Mouse (Mus musculus) hindbrain, embryonic 10.5 days (tissue): ENCODE measurements around the gene Abca4. TPM values are rescaled to one million over a fixed set of nuclear protein-coding genes. Genes with fewer than 3 reads are reported as not detected.
"Not testable (repeated sequence)": the region's sequence is repeated elsewhere in the genome, so short reads cannot be mapped to it uniquely, and the experiment has no call there.

Experiments
- DNase-seq: peaks from one replicate; pipeline ENCODE4 v3.0.0-alpha.2; 2017; ENCODE audit warnings: low spot score
- H3K27ac ChIP-seq: fragments of 300-500 bp; sonication (generic); 2 replicates; pipeline ENCODE4 v1.5.1; 2016; ENCODE audit warnings: mild to moderate bottlenecking, moderate library complexity
- H3K27me3 ChIP-seq: fragments of 300-500 bp; sonication (generic); 2 replicates; pipeline ENCODE4 v1.6.1; 2016; ENCODE audit warnings: mild to moderate bottlenecking; ENCODE audit not compliant: poor library complexity, insufficient read depth, severe bottlenecking
- H3K36me3 ChIP-seq: fragments of 300-500 bp; sonication (generic); 2 replicates; pipeline ENCODE4 v1.6.1; 2016; ENCODE audit warnings: mild to moderate bottlenecking, moderate library complexity
- H3K4me1 ChIP-seq: fragments of 300-500 bp; sonication (generic); replicated peaks from 2 replicates; pipeline ENCODE4 v1.6.1; 2016; ENCODE audit warnings: mild to moderate bottlenecking
- H3K4me3 ChIP-seq: fragments of 300-500 bp; sonication (generic); 2 replicates; pipeline ENCODE4 v1.5.1; 2016; ENCODE audit warnings: mild to moderate bottlenecking, moderate library complexity
- H3K9me3 ChIP-seq: fragments of 300-500 bp; sonication (generic); 2 replicates; pipeline ENCODE4 v1.6.1; 2016; ENCODE audit warnings: mild to moderate bottlenecking, moderate library complexity
- WGBS: fragments of 180-500 bp; shearing (Covaris S2); methylation state at CpG from one replicate; pipeline ENCODE4 v1.1.7; 2016; 5-methylcytosine and 5-hydroxymethylcytosine counted together
- polyA plus RNA-seq: library from polyadenylated mRNA; unstranded; fragments of >200 nt; fragmentation: Nextera tagmentation; extraction: Ambion mirVana; gene quantifications from 2 replicates; pipeline ENCODE4 v1.2.1, GENCODE M21; 2016

The Abca4 gene
- polyA plus RNA-seq, 1 experiment from 2014 or later, result 2.3 TPM

DNA sequence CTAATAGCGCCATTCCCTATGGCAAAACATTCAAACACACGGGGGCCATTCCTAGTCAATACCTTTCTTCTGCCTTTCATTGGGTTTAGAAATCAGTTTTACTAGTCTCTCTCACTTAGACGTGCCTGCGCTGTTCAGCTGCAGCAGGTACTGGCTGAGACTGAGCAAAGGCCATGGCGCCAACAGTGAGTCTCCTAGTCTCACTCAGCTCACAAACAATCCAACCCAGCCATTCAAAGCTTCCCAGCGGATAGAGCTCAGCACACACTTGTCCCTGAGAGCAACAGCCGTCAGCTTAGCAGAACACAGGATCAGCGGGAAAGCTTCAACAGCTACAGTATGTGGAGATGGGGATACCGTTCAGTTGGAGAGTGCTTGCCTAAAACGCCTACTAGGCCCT is 27.5 kb downstream of the Abca4 start:
- peaks cover 10% of the 10 kb centered on the region for H3K27me3 ChIP-seq
- no peak overlapping the region for H3K4me3 ChIP-seq
- WGBS, result 70% methylated on average over 10 of the region's 10 CpGs
- DNase-seq, result no peak
- H3K9me3 ChIP-seq, result no peaks in the 10 kb centered on the region
- no peaks in the 10 kb centered on the region for H3K36me3 ChIP-seq
- peaks cover 24% of the 10 kb centered on the region for H3K4me1 ChIP-seq
- H3K27ac ChIP-seq, result no peak overlapping the region

DNA sequence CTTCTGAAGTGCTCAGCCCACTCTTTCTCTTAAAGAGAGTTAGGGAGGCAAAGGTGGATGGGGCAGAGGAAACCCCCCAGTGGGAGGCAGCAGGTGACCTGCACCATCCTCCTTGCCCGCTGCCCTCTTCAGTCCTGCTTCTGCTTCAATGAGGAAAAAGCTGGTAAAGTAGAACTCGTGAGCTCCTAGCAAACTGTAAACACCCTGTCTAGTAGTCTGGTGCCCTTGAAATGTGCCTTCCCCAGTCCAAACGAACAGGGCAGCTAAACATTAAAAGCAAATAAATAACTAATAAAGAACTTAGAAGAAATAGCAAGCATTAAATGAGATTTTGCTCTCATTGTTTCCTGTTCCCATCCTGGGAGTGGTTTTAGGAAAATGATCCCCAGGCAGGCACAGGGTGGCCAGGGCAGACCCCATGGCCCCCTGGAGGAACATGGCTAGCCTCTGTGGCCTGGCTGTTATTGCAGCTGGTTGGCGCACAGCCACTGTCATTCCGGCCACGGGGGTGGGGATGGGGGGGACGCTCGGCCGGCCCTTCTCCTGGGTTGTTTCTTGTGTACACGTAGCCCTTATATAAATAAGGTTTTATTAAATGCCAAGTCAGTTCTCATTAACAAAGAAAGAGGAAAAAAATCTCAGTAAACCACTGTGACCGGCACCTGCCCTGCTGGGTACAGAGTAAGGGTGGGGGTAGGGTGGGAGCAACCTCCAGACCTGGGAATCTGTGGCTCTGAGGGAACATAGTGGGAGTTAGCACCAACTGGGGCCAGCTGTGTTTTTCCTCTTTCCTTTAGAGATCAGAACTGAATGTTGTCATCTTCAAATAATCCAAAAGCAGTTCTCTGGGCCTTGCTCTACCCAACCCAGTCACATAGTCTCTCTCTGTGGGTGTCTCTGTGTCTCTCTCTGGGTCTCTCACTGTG is 28.7 kb downstream of the Abca4 start:
- 60% methylated on average over 11 of the region's 11 CpGs for WGBS
- Histone ChIP-seq H3K4me3 (no peak overlapping the region), H3K9me3 (no peaks in the 10 kb centered on the region), H3K36me3 (no peaks in the 10 kb centered on the region), H3K4me1 (peaks cover 26% of the 10 kb centered on the region), H3K27me3 (peaks cover 10% of the 10 kb centered on the region), H3K27ac (peak overlapping the region; percentile 62; the same call in 1 of the 2 replicates)
- no peak for DNase-seq

DNA sequence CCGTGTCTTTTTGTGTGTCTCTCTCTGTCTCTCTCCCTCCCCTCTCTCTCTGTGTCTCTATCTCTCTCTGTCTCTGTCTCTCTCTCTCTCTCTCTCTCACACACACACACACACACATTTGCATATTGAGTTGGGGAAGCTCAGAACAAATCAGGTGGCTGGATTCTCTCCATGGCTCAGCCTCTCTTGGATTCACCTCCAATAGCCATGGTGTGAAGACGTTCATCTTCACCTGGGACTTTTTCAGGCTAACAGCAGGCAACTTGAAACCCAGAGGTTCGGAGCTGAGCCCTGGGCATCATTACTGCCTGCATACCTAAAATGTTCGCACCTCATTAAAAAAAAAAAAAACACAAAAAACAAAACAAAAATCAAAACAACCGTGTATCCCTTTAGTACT is 29.4 kb downstream of the Abca4 start:
- WGBS, result 62% methylated on average over 5 of the region's 5 CpGs
- H3K27me3 ChIP-seq, result peaks cover 10% of the 10 kb centered on the region
- no peak overlapping the region for H3K4me3 ChIP-seq
- H3K36me3 ChIP-seq, result no peaks in the 10 kb centered on the region
- DNase-seq, result no peak
- peaks cover 33% of the 10 kb centered on the region for H3K4me1 ChIP-seq
- peak overlapping the region; percentile 62; the same call in 1 of the 2 replicates for H3K27ac ChIP-seq
- no peaks in the 10 kb centered on the region for H3K9me3 ChIP-seq

DNA sequence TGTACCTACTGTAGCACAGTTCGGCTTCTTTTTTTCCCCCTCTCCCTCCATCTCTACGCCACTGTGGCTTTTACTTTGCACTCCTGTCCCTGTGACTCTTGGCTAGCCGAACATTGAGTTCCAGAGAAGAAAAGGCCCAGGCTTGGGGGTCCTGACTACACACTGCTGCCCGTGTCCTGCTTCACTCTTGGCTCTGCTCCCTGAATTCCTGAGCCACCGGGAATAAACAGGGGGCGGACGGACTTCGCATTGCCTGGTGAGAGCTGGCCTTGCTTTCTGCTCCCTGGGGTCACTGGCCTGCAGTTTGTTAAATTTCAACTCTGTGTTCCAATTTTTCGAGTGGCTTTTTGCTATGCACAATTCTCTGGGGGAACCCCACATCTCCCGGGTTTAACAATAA is 30.1 kb downstream of the Abca4 start:
- H3K27me3 ChIP-seq, result peaks cover 10% of the 10 kb centered on the region
- H3K4me1 ChIP-seq, result peaks cover 33% of the 10 kb centered on the region
- WGBS, result 25% methylated on average over 10 of the region's 10 CpGs
- peak overlapping the region; percentile 77 for H3K27ac ChIP-seq
- H3K4me3 ChIP-seq, result no peak overlapping the region
- H3K36me3 ChIP-seq, result no peaks in the 10 kb centered on the region
- DNase-seq, result no peak
- no peaks in the 10 kb centered on the region for H3K9me3 ChIP-seq

DNA sequence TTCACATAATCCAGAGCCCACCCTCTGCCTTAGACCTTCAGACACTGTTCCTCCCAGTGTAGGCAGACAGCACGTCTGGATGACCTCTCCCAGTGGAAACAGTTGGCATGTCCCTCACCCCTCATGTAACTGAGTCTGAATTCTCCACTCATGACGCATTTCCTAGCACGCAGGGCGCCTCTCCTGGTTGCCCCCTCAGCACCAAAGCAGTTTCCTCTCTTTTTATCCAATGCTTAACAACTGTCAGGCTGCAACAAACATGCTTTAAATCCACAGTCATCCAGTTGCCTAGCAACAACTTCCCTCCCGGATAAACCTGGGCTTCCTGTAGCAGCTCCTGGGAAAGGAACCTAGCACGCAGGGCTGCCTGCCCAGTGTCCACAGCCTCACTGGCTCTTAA is 33.9 kb downstream of the Abca4 start:
- H3K4me3 ChIP-seq, result no peak overlapping the region
- no peaks in the 10 kb centered on the region for H3K9me3 ChIP-seq
- H3K4me1 ChIP-seq, result peaks cover 26% of the 10 kb centered on the region
- no peaks in the 10 kb centered on the region for H3K36me3 ChIP-seq
- H3K27ac ChIP-seq, result no peak overlapping the region
- H3K27me3 ChIP-seq, result peaks cover 17% of the 10 kb centered on the region
- no peak for DNase-seq
- 32% methylated on average over 6 of the region's 6 CpGs for WGBS

DNA sequence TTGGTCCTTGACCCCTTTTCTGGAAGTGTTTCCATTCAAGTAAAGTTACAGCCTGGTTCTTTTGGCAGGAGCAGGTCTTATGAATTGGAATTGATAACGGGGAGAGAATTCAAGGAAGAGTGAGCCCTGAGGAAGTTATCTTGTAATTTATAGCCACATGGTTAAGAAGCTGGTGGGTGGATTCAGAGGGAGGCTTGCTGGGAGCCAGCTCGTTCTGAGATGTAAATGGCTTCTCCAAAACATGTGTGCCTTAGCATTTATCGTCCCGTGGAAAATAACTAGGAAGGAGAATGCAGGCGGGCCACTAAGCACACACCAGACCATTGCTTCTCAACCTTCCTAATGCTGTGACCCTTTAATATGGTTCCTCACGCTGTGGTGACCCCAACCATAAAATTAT is 34.9 kb downstream of the Abca4 start:
- no peaks in the 10 kb centered on the region for H3K36me3 ChIP-seq
- H3K4me3 ChIP-seq, result no peak overlapping the region
- no peak for DNase-seq
- 92% methylated on average over 6 of the region's 6 CpGs for WGBS
- H3K27me3 ChIP-seq, result peaks cover 21% of the 10 kb centered on the region
- no peaks in the 10 kb centered on the region for H3K9me3 ChIP-seq
- peaks cover 17% of the 10 kb centered on the region for H3K4me1 ChIP-seq
- H3K27ac ChIP-seq, result no peak overlapping the region

DNA sequence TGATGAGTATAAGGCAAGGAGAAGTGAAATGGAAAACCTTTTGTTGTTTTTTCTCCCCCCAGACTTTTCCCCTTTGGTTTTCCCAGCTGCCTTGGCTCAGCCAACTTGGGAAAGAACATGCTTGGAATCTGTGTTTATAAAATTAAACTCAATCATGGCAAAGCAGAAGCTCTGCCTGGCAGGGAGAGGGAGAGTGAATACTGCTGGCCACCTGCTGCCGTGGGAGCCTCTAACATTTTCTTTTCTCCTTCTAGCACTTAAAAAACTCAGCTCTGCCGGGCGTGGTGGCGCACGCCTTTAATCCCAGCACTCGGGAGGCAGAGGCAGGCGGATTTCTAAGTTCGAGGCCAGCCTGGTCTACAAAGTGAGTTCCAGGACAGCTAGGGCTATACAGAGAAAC is 37.4 kb downstream of the Abca4 start:
- Histone ChIP-seq H3K4me1 (peaks cover 28% of the 10 kb centered on the region), H3K27me3 (peaks cover 28% of the 10 kb centered on the region)
- H3K36me3 ChIP-seq, H3K27ac ChIP-seq, H3K4me3 ChIP-seq, H3K9me3 ChIP-seq, DNase-seq: not testable (repeated sequence)
- 92% methylated on average over 8 of the region's 8 CpGs for WGBS

DNA sequence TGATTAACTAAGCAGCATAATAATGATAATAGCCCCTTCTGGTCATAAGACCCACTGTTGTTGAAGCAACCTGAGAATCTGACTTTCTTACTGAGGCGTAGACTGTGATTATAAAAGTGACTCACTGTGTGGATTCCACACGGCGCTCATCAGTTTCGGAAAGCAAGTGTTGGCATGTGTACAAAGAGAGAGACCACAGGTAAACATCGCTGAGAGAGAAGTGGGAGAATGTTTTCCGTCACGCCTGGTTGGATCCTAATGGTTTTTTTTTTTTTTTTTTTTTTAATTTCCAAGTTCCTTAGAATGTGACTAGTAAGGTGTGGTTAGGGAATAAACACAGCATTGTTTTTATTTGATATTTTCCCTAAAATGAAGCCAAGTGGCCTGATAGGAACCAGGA is 38.1 kb downstream of the Abca4 start:
- no peaks in the 10 kb centered on the region for H3K9me3 ChIP-seq
- 82% methylated on average over 7 of the region's 7 CpGs for WGBS
- H3K27me3 ChIP-seq, result peaks cover 33% of the 10 kb centered on the region

DNA sequence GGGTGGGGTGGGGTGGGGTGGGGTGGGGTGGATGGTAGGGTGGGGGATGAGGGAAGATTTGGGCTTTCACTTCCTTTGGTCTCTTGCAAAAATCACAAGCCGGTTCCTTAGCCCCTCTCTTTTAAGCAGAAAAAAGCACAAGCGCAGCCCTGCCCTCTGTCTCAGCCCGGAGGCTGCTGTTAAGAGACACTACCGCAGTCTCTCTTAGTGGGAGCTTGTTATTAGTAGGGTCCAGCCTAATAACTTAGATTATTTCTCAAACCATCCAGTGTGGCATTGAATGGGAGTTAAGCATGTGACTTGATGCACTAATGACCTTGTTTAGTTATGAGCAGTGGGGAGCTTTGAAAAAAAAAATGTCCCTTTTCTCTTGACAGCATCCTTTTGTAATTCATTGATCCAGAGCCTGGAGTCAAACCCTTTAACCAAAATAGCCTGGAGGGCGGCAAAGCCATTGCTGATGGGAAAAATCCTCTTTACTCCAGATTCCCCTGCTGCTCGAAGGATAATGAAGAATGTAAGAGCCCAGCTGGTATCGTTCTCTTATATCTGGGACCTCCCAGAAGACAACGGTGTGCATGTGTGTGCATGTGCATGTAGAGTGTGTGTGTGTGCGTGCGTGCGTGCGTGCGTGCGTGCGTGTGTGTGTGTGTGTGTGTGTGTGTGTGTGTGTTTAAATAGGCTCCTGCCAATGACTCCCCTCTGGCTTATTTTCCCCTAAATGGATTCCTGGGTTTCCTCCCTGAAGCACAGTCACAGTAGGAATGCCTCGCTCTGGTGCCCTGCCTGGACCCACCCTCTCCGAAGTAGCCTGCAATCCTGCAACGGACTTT is 41.1 kb downstream of the Abca4 start:
- DNase-seq, result peak; percentile 36
- 30% methylated on average over 18 of the region's 18 CpGs for WGBS
- peaks cover 59% of the 10 kb centered on the region for H3K27me3 ChIP-seq
- H3K9me3 ChIP-seq, result no peaks in the 10 kb centered on the region
- peak overlapping the region; percentile 62; the same call in 1 of the 2 replicates for H3K27ac ChIP-seq
- no peaks in the 10 kb centered on the region for H3K36me3 ChIP-seq
- H3K4me3 ChIP-seq, result peak overlapping the region; percentile 24; the same call in 1 of the 2 replicates
- peaks cover 20% of the 10 kb centered on the region for H3K4me1 ChIP-seq

More for the DNA sequence above, 38.1 kb downstream of the Abca4 start:
- no peak overlapping the region for H3K4me3 ChIP-seq
- H3K27ac ChIP-seq, result no peak overlapping the region
- no peaks in the 10 kb centered on the region for H3K36me3 ChIP-seq
- DNase-seq, result no peak
- H3K4me1 ChIP-seq, result peaks cover 30% of the 10 kb centered on the region

DNA sequence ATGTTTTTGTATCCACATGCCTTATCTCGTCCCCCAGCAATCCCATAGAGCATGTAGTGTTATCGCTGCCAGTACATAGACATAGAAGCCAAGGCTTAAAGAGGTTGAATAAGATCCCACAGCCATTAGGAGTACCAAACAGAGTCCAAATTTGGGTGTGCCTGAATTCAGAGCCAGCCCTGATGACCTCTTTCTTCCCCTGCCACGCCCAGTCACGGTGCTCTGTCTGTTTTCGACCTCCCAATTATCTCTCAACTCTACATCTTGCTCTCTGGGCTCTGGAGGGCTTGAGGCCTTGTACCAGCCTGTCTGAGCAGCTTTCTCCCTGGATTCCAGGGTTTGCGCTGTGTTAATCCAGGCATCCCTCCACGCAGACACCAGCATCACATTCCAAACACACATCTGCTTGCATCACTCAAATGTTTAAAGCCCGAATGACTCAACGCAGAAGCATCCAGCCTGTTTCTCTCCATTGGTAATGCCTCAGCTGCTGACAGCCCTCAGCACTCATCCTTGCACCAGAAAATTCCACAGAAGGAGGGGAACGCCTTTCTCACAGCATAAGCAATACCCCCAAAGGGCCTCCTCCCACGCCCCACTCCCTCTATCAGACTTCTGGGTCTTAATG is 43.9 kb downstream of the Abca4 start:
- H3K9me3 ChIP-seq, result no peaks in the 10 kb centered on the region
- no peak overlapping the region for H3K27ac ChIP-seq
- WGBS, result 84% methylated on average over 11 of the region's 11 CpGs
- no peak overlapping the region for H3K4me3 ChIP-seq
- H3K36me3 ChIP-seq, result no peaks in the 10 kb centered on the region
- peaks cover 50% of the 10 kb centered on the region for H3K27me3 ChIP-seq
- peaks cover 20% of the 10 kb centered on the region for H3K4me1 ChIP-seq
- DNase-seq, result no peak

DNA sequence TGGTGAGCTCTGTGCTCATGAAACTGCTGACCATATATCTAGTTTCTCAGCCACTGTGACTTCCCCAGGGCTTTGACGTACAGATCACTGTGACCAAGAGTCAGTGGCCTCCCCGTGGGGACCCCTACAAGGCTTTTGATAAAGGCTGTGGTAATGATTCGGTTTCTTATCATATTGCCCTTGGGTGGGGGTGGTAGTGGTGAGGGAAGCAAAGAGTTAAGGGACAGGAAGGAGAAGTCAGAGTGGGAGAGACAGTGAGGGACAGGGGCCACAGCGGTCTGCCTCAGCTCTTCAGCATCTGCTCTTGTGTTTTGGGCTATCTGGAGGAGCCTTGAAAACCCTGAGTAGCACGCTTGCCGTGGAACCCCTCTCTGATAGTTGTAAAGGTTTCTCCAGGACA is 46.1 kb downstream of the Abca4 start:
- peaks cover 11% of the 10 kb centered on the region for H3K4me1 ChIP-seq
- peaks cover 33% of the 10 kb centered on the region for H3K27me3 ChIP-seq
- no peaks in the 10 kb centered on the region for H3K9me3 ChIP-seq
- H3K27ac ChIP-seq, result no peak overlapping the region
- 82% methylated on average over 6 of the region's 6 CpGs for WGBS
- no peaks in the 10 kb centered on the region for H3K36me3 ChIP-seq
- H3K4me3 ChIP-seq, result no peak overlapping the region
- no peak for DNase-seq

DNA sequence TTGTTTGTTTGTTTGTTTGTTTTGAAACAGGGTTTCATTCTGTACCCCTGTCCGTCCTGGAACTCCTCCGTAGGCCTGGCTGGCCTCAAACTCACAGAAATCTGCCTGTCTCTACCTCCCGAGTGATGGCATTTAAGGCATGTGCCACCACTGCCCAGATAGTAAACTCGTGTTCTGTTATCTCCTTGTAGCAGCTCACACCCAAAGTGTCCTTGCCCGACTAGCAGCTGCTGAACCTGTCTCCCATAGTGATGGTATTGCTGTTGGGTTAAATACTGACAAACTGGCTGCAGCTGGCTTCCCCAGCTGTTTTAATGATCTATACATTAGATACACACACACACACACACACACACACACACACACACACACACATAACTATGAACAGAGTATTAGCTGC is 55.5 kb downstream of the Abca4 start:
- peaks cover 5% of the 10 kb centered on the region; the same call in 1 of the 2 replicates for H3K27me3 ChIP-seq
- H3K4me1 ChIP-seq, result peaks cover 25% of the 10 kb centered on the region
- 84% methylated on average over 5 of the region's 5 CpGs for WGBS
- H3K36me3 ChIP-seq, result no peaks in the 10 kb centered on the region
- no peak overlapping the region for H3K4me3 ChIP-seq
- DNase-seq, result no peak
- no peak overlapping the region for H3K27ac ChIP-seq
- no peaks in the 10 kb centered on the region for H3K9me3 ChIP-seq
